Mouse (Mus musculus): ENCODE measurements around the gene Anapc5. TPM values are rescaled to one million over a fixed set of nuclear protein-coding genes. Genes with fewer than 3 reads are reported as not detected.

Gene Anapc5
- polyA plus RNA-seq, 1 experiment from 2014 or later = 538 TPM

- WGBS = 81% methylated on average over 16 of the region's 16 CpGs
- no peak for ATAC-seq (replicated peaks)
- H3K9me3 ChIP-seq = no peaks in the 10 kb centered on the region
- H3K27ac ChIP-seq (replicated peaks) = no peak overlapping the region
- no peaks in the 10 kb centered on the region for H3K4me1 ChIP-seq
- H3K4me2 ChIP-seq (replicated peaks) = no peak overlapping the region
- no peak overlapping the region for H3K9ac ChIP-seq (replicated peaks)
- peaks cover 35% of the 10 kb centered on the region for H3K36me3 ChIP-seq
- H3K4me3 ChIP-seq = no peak overlapping the region
- no peaks in the 10 kb centered on the region for H3K27me3 ChIP-seq
Measured at GRCm38 (mm10) chr5:122754477-122754876, 66.7 kb downstream of the Anapc5 start.

- 90% methylated on average over 7 of the region's 7 CpGs for WGBS
- Histone ChIP-seq H3K4me1 (no peaks in the 10 kb centered on the region), H3K4me3 (no peak overlapping the region), H3K4me2 (replicated peaks) (no peak overlapping the region), H3K9me3 (no peaks in the 10 kb centered on the region), H3K27me3 (no peaks in the 10 kb centered on the region), H3K27ac (replicated peaks) (no peak overlapping the region), H3K9ac (replicated peaks) (no peak overlapping the region), H3K36me3 (peaks cover 43% of the 10 kb centered on the region)
- ATAC-seq (replicated peaks) = no peak
Measured at GRCm38 (mm10) chr5:122747950-122748349, 73.2 kb downstream of the Anapc5 start.

GRCm38 (mm10) chr5:122743880-122744422 lies 77.2 kb downstream of the Anapc5 start:
- Histone ChIP-seq H3K36me3 (peaks cover 51% of the 10 kb centered on the region), H3K9ac (replicated peaks) (no peak overlapping the region), H3K4me1 (no peaks in the 10 kb centered on the region), H3K27ac (replicated peaks) (no peak overlapping the region), H3K27me3 (no peaks in the 10 kb centered on the region), H3K9me3 (no peaks in the 10 kb centered on the region), H3K4me3 (no peak overlapping the region), H3K4me2 (replicated peaks) (no peak overlapping the region)
- ATAC-seq (replicated peaks) = no peak
- WGBS = 82% methylated on average over 13 of the region's 13 CpGs

Other genes with a start within 250 kb of the Anapc5 start
- 64.3 and 67.0 TPM in 2 replicates for gene Ift81, start 206.8 kb downstream of the Anapc5 start, polyA plus RNA-seq (2015; fragmentation: Nextera tagmentation; extraction: Ambion mirVana)
- gene P2rx7, start 177.4 kb downstream of the Anapc5 start, polyA plus RNA-seq (2015; fragmentation: Nextera tagmentation; extraction: Ambion mirVana) = 1.4 and 1.8 TPM in 2 replicates
- gene P2rx4, start 113.8 kb downstream of the Anapc5 start, polyA plus RNA-seq (2015; fragmentation: Nextera tagmentation; extraction: Ambion mirVana) = 8.8 and 9.4 TPM in 2 replicates
- 62.1 and 62.9 TPM in 2 replicates for gene Camkk2, start 41.9 kb downstream of the Anapc5 start, polyA plus RNA-seq (2015; fragmentation: Nextera tagmentation; extraction: Ambion mirVana)
- 50.9 and 52.9 TPM in 2 replicates for gene Rnf34, start 28.7 kb upstream of the Anapc5 start, polyA plus RNA-seq (2015; fragmentation: Nextera tagmentation; extraction: Ambion mirVana)
- 138 and 141 TPM in 2 replicates for gene Kdm2b, start 168.5 kb upstream of the Anapc5 start, polyA plus RNA-seq (2015; fragmentation: Nextera tagmentation; extraction: Ambion mirVana)
- 14.0 and 14.9 TPM in 2 replicates for gene Orai1, start 193.7 kb upstream of the Anapc5 start, polyA plus RNA-seq (2015; fragmentation: Nextera tagmentation; extraction: Ambion mirVana)
- 1.1 and 2.2 TPM in 2 replicates for gene Morn3, start 225.7 kb upstream of the Anapc5 start, polyA plus RNA-seq (2015; fragmentation: Nextera tagmentation; extraction: Ambion mirVana)
- gene Tmem120b, start 247.1 kb upstream of the Anapc5 start, polyA plus RNA-seq (2015; fragmentation: Nextera tagmentation; extraction: Ambion mirVana) = 16.0 and 16.9 TPM in 2 replicates